Mouse (Mus musculus): ENCODE measurements around the gene Cmtr2. TPM values are rescaled to one million over a fixed set of nuclear protein-coding genes. Genes with fewer than 3 reads are reported as not detected.

Cmtr2 gene
- 2.9 and 3.2 TPM in 2 replicates for polyA plus RNA-seq (2012; rRNA removed)

DNA sequence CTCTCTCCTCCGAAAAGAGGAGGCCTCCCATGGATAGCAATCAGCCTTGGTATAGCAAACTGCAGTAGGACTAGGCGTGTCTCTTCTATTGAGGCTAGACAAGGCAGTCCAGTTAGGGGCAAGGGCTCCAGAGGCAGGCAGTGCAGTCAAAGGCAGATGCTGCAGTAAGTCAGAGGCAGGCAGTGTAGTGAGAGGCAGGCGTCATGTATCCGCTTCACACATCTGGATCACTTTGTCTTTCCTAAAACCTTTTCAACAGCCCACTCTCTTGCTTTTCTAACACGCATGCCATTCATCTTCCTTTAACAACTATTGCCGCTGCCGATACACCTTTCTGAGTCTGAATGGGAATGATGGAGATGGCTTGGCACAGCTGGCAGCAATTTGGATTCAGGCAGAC, at the start of gene Cmtr2:
TSS of gene Cmtr2 (plus strand) at position 301 of the 400 bp plus-strand sequence.
- TF ChIP-seq POLR2A (IDR thresholded peaks at IDR 0.05; ENCODE audit: low read depth, low read length): no peak
- TF ChIP-seq CTCF (IDR thresholded peaks at IDR 0.05; ENCODE audit: extremely low read depth, insufficient read depth, insufficient read length, insufficient replicate concordance): no peak
- Histone ChIP-seq H3K27ac (ENCODE audit: insufficient read depth, low read length) (no peak within 1 kb of the TSS), H3K4me1 (ENCODE audit: control insufficient read depth, insufficient read depth, insufficient read length) (peaks cover 5% of the 10 kb centered on the region; the same call in 1 of the 2 replicates), H3K27me3 (ENCODE audit: control insufficient read depth, insufficient read depth, low read length) (no peaks in the 10 kb centered on the region), H3K36me3 (ENCODE audit: control insufficient read depth, insufficient read depth, low read length) (no peaks in the 10 kb centered on the region), H3K4me3 (ENCODE audit: extremely low read depth, insufficient read depth, insufficient read length) (no peak within 1 kb of the TSS)
- 86% methylated on average over 7 of the region's 7 CpGs for WGBS
- DNase-seq (ENCODE audit: low read depth in 1 of 2, low spot score in 2 of 2): no peak

DNA sequence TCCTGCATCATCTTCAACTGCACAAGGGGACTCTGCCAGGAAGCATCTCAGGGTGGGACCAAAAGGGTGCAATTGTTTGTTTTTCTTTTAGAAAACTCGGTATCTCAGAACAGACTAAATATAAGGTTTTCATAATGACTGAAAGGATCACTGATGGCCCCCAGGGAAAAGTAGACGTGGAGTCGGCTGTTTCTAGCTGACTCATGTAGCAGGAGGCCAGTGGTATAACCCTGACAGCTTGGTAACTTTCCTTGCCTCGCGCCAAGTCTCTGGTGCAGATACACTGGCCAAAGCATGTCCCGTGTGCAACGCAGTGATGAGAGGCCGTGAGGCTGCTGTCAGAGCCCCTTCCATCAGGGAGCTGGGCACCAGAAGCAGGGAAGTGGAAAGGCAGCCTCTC, 49.2 kb upstream of the Cmtr2 start:
- TF ChIP-seq CTCF (IDR thresholded peaks at IDR 0.05; ENCODE audit: extremely low read depth, insufficient read depth, insufficient read length, insufficient replicate concordance) (no peak), POLR2A (IDR thresholded peaks at IDR 0.05; ENCODE audit: low read depth, low read length) (no peak)
- Histone ChIP-seq H3K27ac (ENCODE audit: insufficient read depth, low read length) (no peak overlapping the region), H3K4me3 (ENCODE audit: extremely low read depth, insufficient read depth, insufficient read length) (no peak overlapping the region), H3K4me1 (ENCODE audit: control insufficient read depth, insufficient read depth, insufficient read length) (no peaks in the 10 kb centered on the region), H3K36me3 (ENCODE audit: control insufficient read depth, insufficient read depth, low read length) (no peaks in the 10 kb centered on the region), H3K27me3 (ENCODE audit: control insufficient read depth, insufficient read depth, low read length) (peaks cover 3% of the 10 kb centered on the region; the same call in 1 of the 2 replicates)
- 73% methylated on average over 8 of the region's 8 CpGs for WGBS
- DNase-seq (ENCODE audit: low read depth in 1 of 2, low spot score in 2 of 2): no peak

- H3K36me3 ChIP-seq (ENCODE audit: control insufficient read depth, insufficient read depth, low read length): no peaks in the 10 kb centered on the region
- no peaks in the 10 kb centered on the region for H3K4me1 ChIP-seq (ENCODE audit: control insufficient read depth, insufficient read depth, insufficient read length)
- no peak for TF ChIP-seq POLR2A (IDR thresholded peaks at IDR 0.05; ENCODE audit: low read depth, low read length)
- peak; percentile 12; the same call in 1 of the 2 replicates for TF ChIP-seq CTCF (IDR thresholded peaks at IDR 0.05; ENCODE audit: extremely low read depth, insufficient read depth, insufficient read length, insufficient replicate concordance)
- 9% methylated on average over 33 of the region's 33 CpGs for WGBS
- no peak for DNase-seq (ENCODE audit: low read depth in 1 of 2, low spot score in 2 of 2)
- no peak within 1 kb of the TSS for H3K27ac ChIP-seq (ENCODE audit: insufficient read depth, low read length)
- peaks cover 3% of the 10 kb centered on the region; the same call in 1 of the 2 replicates for H3K27me3 ChIP-seq (ENCODE audit: control insufficient read depth, insufficient read depth, low read length)
- H3K4me3 ChIP-seq (ENCODE audit: extremely low read depth, insufficient read depth, insufficient read length): no peak within 1 kb of the TSS
These were observed 47.4 kb upstream of the Cmtr2 start, which contains the start of gene Calb2 for GRCm38 (mm10) chr8:110168046-110168445. Gene Calb2 (minus strand): TSS chr8:110168210.

DNA sequence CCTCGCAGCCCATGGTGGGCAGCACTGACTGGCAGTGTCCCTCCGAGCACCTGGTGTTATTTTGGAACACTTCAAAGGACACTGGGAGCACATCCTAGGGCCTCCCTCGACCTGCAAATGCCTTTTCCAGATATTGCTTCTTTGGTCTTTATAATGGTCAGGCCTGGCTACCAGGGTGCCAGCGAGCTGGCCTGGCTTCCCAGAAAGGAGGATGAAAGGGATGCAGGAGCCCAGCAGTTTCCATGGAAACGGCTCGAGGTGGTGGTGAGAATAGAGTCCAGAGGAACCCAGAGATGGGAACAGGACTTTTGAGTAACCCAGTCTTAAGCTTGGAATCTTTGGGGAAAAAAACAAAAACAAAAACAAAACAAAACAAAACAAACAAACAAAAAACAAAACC, 43.3 kb upstream of the Cmtr2 start:
- no peaks in the 10 kb centered on the region for H3K36me3 ChIP-seq (ENCODE audit: control insufficient read depth, insufficient read depth, low read length)
- TF ChIP-seq POLR2A (IDR thresholded peaks at IDR 0.05; ENCODE audit: low read depth, low read length) (no peak), CTCF (IDR thresholded peaks at IDR 0.05; ENCODE audit: extremely low read depth, insufficient read depth, insufficient read length, insufficient replicate concordance) (no peak)
- 66% methylated on average over 6 of the region's 6 CpGs for WGBS
- H3K4me3 ChIP-seq (ENCODE audit: extremely low read depth, insufficient read depth, insufficient read length): no peak overlapping the region
- DNase-seq (ENCODE audit: low read depth in 1 of 2, low spot score in 2 of 2): no peak
- no peak overlapping the region for H3K27ac ChIP-seq (ENCODE audit: insufficient read depth, low read length)
- no peaks in the 10 kb centered on the region for H3K4me1 ChIP-seq (ENCODE audit: control insufficient read depth, insufficient read depth, insufficient read length)
- peaks cover 3% of the 10 kb centered on the region; the same call in 1 of the 2 replicates for H3K27me3 ChIP-seq (ENCODE audit: control insufficient read depth, insufficient read depth, low read length)

DNA sequence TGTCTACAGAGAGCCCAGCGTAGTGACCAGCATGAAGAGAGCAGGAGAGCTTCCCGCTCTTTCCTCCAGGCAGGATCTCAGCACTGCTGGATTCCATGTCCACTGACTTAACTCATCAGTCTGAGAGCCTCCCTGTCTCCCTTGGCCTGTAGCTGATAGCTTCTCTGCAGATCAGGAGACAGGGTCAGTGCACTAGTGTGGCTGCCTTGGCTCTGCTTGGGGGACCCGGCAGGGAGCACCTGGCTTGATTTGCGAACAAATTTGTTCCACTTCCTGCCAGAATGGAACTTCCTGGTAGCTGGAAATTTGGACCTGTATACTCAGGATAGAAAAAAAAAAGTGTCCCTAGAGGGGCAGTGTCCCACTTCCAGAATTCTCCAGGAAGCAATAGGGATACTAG, 40.6 kb upstream of the Cmtr2 start:
- peaks cover 2% of the 10 kb centered on the region; the same call in 1 of the 2 replicates for H3K27me3 ChIP-seq (ENCODE audit: control insufficient read depth, insufficient read depth, low read length)
- no peak overlapping the region for H3K4me3 ChIP-seq (ENCODE audit: extremely low read depth, insufficient read depth, insufficient read length)
- no peaks in the 10 kb centered on the region for H3K36me3 ChIP-seq (ENCODE audit: control insufficient read depth, insufficient read depth, low read length)
- TF ChIP-seq POLR2A (IDR thresholded peaks at IDR 0.05; ENCODE audit: low read depth, low read length): no peak
- TF ChIP-seq CTCF (IDR thresholded peaks at IDR 0.05; ENCODE audit: extremely low read depth, insufficient read depth, insufficient read length, insufficient replicate concordance): no peak
- no peak overlapping the region for H3K27ac ChIP-seq (ENCODE audit: insufficient read depth, low read length)
- H3K4me1 ChIP-seq (ENCODE audit: control insufficient read depth, insufficient read depth, insufficient read length): no peaks in the 10 kb centered on the region
- 88% methylated on average over 4 of the region's 4 CpGs for WGBS
- DNase-seq (ENCODE audit: low read depth in 1 of 2, low spot score in 2 of 2): no peak

DNA sequence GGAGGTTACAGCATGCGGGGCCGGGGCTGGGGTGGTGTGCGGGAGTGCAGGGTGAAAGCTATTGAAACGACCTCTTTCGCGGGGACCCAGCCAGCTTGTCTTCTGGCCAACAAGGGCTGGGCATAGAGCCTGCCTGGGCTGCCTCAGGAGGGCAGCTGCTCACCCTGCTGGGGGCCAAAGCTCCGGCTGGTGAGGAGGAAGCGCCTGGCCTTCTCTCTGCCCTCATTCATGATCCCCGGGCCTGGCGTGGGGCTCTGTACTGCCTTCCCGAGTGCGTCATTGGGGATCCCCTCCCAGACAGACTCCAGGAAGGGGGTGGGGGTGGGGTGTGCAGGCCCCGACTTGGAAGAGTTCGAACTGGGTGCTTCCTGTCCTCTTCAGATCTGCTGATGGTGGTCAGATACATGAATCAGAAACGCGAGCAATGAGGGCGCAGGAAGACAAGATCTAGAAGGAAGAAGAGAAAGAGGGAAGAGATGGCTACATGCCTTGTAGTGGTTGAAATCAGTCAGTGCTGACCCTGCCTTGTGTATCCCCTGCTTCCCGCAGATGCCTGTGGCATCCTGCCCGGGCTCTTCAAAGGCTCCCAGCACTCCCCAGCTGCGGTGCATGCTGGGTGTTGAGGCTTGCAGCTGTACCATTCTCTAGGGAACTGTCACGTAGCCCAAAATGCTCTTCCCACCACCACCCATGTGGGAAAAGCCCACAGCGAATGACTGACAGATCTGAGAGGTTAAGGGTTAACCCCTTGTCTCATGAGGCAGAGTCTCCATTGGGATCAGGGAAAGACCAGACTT, 37.9 kb upstream of the Cmtr2 start:
- peaks cover 2% of the 10 kb centered on the region; the same call in 1 of the 2 replicates for H3K27me3 ChIP-seq (ENCODE audit: control insufficient read depth, insufficient read depth, low read length)
- no peak for TF ChIP-seq POLR2A (IDR thresholded peaks at IDR 0.05; ENCODE audit: low read depth, low read length)
- no peak for TF ChIP-seq CTCF (IDR thresholded peaks at IDR 0.05; ENCODE audit: extremely low read depth, insufficient read depth, insufficient read length, insufficient replicate concordance)
- no peaks in the 10 kb centered on the region for H3K4me1 ChIP-seq (ENCODE audit: control insufficient read depth, insufficient read depth, insufficient read length)
- no peaks in the 10 kb centered on the region for H3K36me3 ChIP-seq (ENCODE audit: control insufficient read depth, insufficient read depth, low read length)
- 17% methylated on average over 22 of the region's 22 CpGs for WGBS
- no peak overlapping the region for H3K4me3 ChIP-seq (ENCODE audit: extremely low read depth, insufficient read depth, insufficient read length)
- no peak for DNase-seq (ENCODE audit: low read depth in 1 of 2, low spot score in 2 of 2)
- H3K27ac ChIP-seq (ENCODE audit: insufficient read depth, low read length): no peak overlapping the region

Data from spleen, adult 2 months (tissue).